Mouse (Mus musculus) intestine, embryonic 16.5 days (tissue): Measurements from ENCODE around the gene Ccdc85c. TPM values are rescaled to one million over a fixed set of nuclear protein-coding genes. Genes with fewer than 3 reads are reported as not detected.
A peak's percentile ranks its signal among the peaks of the same experiment; 100 is the strongest.

ENCODE experiments used
- ATAC-seq: fragments of 200-750 bp; cut with Nextera tagmentation; 2 replicates; pipeline ENCODE4 v1.8.0; 2017; ENCODE audit warnings: moderate TSS enrichment, moderate library complexity
- H3K27ac ChIP-seq: fragments of 300-500 bp; sonication (generic); 2 replicates; pipeline ENCODE4 v1.5.1; 2014; ENCODE audit warnings: mild to moderate bottlenecking, low read length
- H3K27me3 ChIP-seq: fragments of 300-500 bp; sonication (generic); replicated peaks from 2 replicates; pipeline ENCODE4 v1.6.1; 2014; ENCODE audit warnings: low read length, control low read depth, mixed read lengths; ENCODE audit not compliant: control insufficient read depth, insufficient read depth
- H3K36me3 ChIP-seq: fragments of 300-500 bp; sonication (generic); 2 replicates; pipeline ENCODE4 v1.6.1; 2014; ENCODE audit warnings: low read length, control low read depth; ENCODE audit not compliant: control insufficient read depth, insufficient read depth
- H3K4me1 ChIP-seq: fragments of 300-500 bp; sonication (generic); 2 replicates; pipeline ENCODE4 v1.6.1; 2014; ENCODE audit warnings: low read length, control low read depth, mixed read lengths; ENCODE audit not compliant: control insufficient read depth, insufficient read depth
- H3K4me2 ChIP-seq: fragments of 300-500 bp; sonication (generic); 2 replicates; pipeline ENCODE4 v1.6.1; 2014; ENCODE audit warnings: low read depth, low read length, control low read depth
- H3K4me3 ChIP-seq: fragments of 300-500 bp; sonication (generic); 2 replicates; pipeline ENCODE4 v1.5.1; 2014; ENCODE audit warnings: mild to moderate bottlenecking, low read length
- H3K9ac ChIP-seq: fragments of 300-500 bp; sonication (generic); 2 replicates; pipeline ENCODE4 v1.6.1; 2014; ENCODE audit warnings: low read depth, low read length
- H3K9me3 ChIP-seq: fragments of 300-500 bp; sonication (generic); 2 replicates; pipeline ENCODE4 v1.6.1; 2016; ENCODE audit warnings: low read length, control low read depth; ENCODE audit not compliant: control insufficient read depth
- WGBS: fragments of 180-500 bp; shearing (Covaris S2); extraction: QIAGEN DNeasy Blood & Tissue Kit; methylation state at CpG from one replicate; pipeline ENCODE4 v1.1.7; 2014; 5-methylcytosine and 5-hydroxymethylcytosine counted together
- polyA plus RNA-seq: library from polyadenylated mRNA; unstranded; fragments of >200 nt; fragmentation: Nextera tagmentation; extraction: Ambion mirVana; gene quantifications from 2 replicates; pipeline ENCODE4 v1.2.1, GENCODE M21; 2015

Ccdc85c gene
- polyA plus RNA-seq, 1 experiment from 2014 or later = 4.8 TPM

GRCm38 (mm10) chr12:108260950-108261349 is 14.3 kb downstream of the Ccdc85c start:
- Histone ChIP-seq H3K27ac (no peak overlapping the region), H3K36me3 (no peaks in the 10 kb centered on the region), H3K27me3 (no peaks in the 10 kb centered on the region), H3K4me2 (no peak overlapping the region), H3K9ac (no peak overlapping the region), H3K4me3 (no peak overlapping the region), H3K4me1 (peaks cover 46% of the 10 kb centered on the region), H3K9me3 (no peaks in the 10 kb centered on the region)
- WGBS = 87% methylated on average over 12 of the region's 12 CpGs
- no peak for ATAC-seq

DNA sequence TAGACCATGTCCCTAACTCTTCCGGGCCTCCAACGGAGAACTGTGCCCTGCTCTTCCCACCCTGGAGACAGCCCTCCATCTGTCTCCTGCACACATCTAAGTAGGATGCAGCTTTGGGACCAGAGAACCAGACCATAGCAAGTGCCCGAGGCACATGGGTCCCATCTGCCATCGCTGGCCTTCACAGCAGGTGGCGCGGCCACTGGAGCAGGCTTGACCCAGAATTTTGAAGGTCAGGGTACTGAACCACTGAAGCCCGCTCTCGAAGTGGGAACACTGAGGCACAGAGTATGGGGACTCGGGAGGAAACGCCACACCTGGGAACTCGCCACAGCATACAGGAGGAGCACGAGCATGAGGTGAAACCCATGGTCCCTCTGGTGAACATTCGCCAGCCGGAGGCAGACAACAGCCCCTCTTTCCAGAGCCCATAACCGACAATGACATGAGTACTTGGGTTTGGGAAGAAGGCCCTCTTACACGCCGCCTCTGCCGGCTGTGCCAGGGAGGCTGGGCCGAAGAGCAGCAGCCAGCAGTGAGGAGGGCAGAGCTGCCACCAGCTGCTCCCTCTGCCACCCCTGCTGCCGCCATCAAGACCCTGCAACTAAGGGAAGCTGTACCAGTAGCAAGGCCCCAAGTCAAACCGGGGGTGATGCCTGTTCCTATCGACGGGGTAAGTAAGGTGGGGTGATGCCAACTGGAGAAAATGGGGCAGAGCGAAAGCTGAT is 15.7 kb downstream of the Ccdc85c start:
- Histone ChIP-seq H3K9me3 (no peaks in the 10 kb centered on the region), H3K9ac (no peak overlapping the region), H3K27ac (no peak overlapping the region), H3K4me2 (no peak overlapping the region), H3K4me3 (no peak overlapping the region), H3K27me3 (no peaks in the 10 kb centered on the region), H3K4me1 (peaks cover 41% of the 10 kb centered on the region), H3K36me3 (no peaks in the 10 kb centered on the region)
- no peak for ATAC-seq
- WGBS = 88% methylated on average over 24 of the region's 24 CpGs

GRCm38 (mm10) chr12:108256734-108257133 is 18.5 kb downstream of the Ccdc85c start:
- WGBS = 66% methylated on average over 10 of the region's 10 CpGs
- Histone ChIP-seq H3K27me3 (no peaks in the 10 kb centered on the region), H3K4me1 (peaks cover 51% of the 10 kb centered on the region), H3K4me3 (no peak overlapping the region), H3K4me2 (no peak overlapping the region), H3K36me3 (no peaks in the 10 kb centered on the region), H3K27ac (no peak overlapping the region), H3K9me3 (no peaks in the 10 kb centered on the region), H3K9ac (no peak overlapping the region)
- no peak for ATAC-seq

- WGBS = 42% methylated on average over 5 of the region's 5 CpGs
- ATAC-seq = no peak
These were observed 19.3 kb downstream of the Ccdc85c start for GRCm38 (mm10) chr12:108255960-108256359.

DNA sequence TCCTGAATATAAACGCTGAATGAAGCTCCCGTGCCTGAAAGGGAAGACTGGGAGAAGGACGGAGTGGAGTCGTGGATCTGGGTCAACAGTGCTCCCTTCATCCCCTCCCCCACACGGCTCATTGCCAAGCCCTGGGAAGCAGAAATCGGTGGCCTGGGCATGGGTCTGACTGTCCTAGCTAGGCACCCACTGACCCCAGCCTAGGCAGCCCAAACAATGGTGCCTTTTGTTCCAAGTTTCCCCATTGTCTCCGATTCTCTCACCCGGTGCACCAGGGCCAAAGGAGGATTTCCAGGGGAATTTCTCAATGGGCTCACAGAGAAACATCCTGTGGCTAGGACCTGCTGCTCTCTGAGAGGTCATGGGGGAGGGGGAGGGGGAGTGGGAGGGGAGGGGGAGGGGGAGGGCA is 19.7 kb downstream of the Ccdc85c start:
- Histone ChIP-seq H3K9me3 (no peaks in the 10 kb centered on the region), H3K4me2 (no peak overlapping the region), H3K27ac (peak overlapping the region; percentile 33; the same call in 1 of the 2 replicates), H3K4me3 (no peak overlapping the region), H3K36me3 (no peaks in the 10 kb centered on the region), H3K27me3 (no peaks in the 10 kb centered on the region), H3K9ac (0 out of 2 replicates have a peak overlapping the region, but pooled peaks have one; percentile 24), H3K4me1 (peaks cover 55% of the 10 kb centered on the region)
- no peak for ATAC-seq
- WGBS = 24% methylated on average over 8 of the region's 8 CpGs

More at GRCm38 (mm10) chr12:108255960-108256359, 19.3 kb downstream of the Ccdc85c start:
- H3K9me3 ChIP-seq = no peaks in the 10 kb centered on the region
- H3K27me3 ChIP-seq = no peaks in the 10 kb centered on the region
- no peak overlapping the region; the same call in 1 of the 2 replicates for H3K27ac ChIP-seq
- H3K4me2 ChIP-seq = no peak overlapping the region
- peaks cover 53% of the 10 kb centered on the region for H3K4me1 ChIP-seq
- no peaks in the 10 kb centered on the region for H3K36me3 ChIP-seq
- no peak overlapping the region for H3K4me3 ChIP-seq
- H3K9ac ChIP-seq = no peak overlapping the region

- 69% methylated on average over 12 of the region's 12 CpGs for WGBS
- no peaks in the 10 kb centered on the region for H3K27me3 ChIP-seq
- no peak for ATAC-seq
- H3K27ac ChIP-seq = peak overlapping the region; percentile 98
- H3K4me2 ChIP-seq = peak overlapping the region; percentile 25; the same call in 1 of the 2 replicates
- peak overlapping the region; percentile 60; the same call in 1 of the 2 replicates for H3K9ac ChIP-seq
- peaks cover 72% of the 10 kb centered on the region for H3K4me1 ChIP-seq
- no peaks in the 10 kb centered on the region for H3K9me3 ChIP-seq
- H3K36me3 ChIP-seq = no peaks in the 10 kb centered on the region
- H3K4me3 ChIP-seq = no peak overlapping the region
These were observed 22.2 kb downstream of the Ccdc85c start for GRCm38 (mm10) chr12:108253042-108253441.

GRCm38 (mm10) chr12:108251825-108252542 is 23.2 kb downstream of the Ccdc85c start:
- WGBS = 60% methylated on average over 15 of the region's 15 CpGs
- H3K27me3 ChIP-seq = no peaks in the 10 kb centered on the region
- H3K4me3 ChIP-seq = no peak overlapping the region
- peak; percentile 86 for ATAC-seq
- H3K36me3 ChIP-seq = no peaks in the 10 kb centered on the region
- H3K4me2 ChIP-seq = peak overlapping the region; percentile 42
- peaks cover 74% of the 10 kb centered on the region for H3K4me1 ChIP-seq
- H3K9ac ChIP-seq = peak overlapping the region; percentile 60
- H3K27ac ChIP-seq = peak overlapping the region; percentile 98
- no peaks in the 10 kb centered on the region for H3K9me3 ChIP-seq

- no peaks in the 10 kb centered on the region for H3K36me3 ChIP-seq
- peak; percentile 70 for ATAC-seq
- no peaks in the 10 kb centered on the region for H3K27me3 ChIP-seq
- WGBS = 81% methylated on average over 29 of the region's 31 CpGs
- peaks cover 78% of the 10 kb centered on the region for H3K4me1 ChIP-seq
- H3K4me3 ChIP-seq = peak overlapping the region; percentile 12; the same call in 1 of the 2 replicates
- H3K4me2 ChIP-seq = peak overlapping the region; percentile 46
- peak overlapping the region; percentile 48 for H3K9ac ChIP-seq
- peak overlapping the region; percentile 98 for H3K27ac ChIP-seq
- H3K9me3 ChIP-seq = no peaks in the 10 kb centered on the region
These were observed 24.0 kb downstream of the Ccdc85c start for GRCm38 (mm10) chr12:108251034-108251792.

DNA sequence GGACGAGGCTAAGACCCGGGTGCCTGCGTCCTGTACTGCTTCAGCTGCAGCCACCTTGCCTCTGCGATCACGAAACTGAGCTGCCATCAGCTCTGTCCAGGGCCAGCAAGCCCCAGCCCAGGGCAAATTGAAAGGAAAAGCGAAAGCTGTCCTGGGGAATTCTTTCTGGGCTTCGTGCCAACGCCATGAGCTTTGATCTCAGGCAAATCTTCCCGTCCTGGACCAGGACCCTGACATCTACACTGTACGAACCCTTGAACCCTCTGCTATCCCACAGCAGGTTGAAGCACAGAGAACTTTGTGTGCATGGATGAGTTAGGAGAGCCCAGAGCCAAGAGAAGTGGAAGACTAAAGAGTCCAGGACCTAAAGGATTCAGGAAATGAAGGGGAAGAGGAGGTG is 25.7 kb downstream of the Ccdc85c start:
- no peaks in the 10 kb centered on the region for H3K9me3 ChIP-seq
- no peaks in the 10 kb centered on the region for H3K27me3 ChIP-seq
- WGBS = 44% methylated on average over 10 of the region's 10 CpGs
- ATAC-seq = peak; percentile 41
- H3K9ac ChIP-seq = peak overlapping the region; percentile 33; the same call in 1 of the 2 replicates
- peak overlapping the region; percentile 27; the same call in 1 of the 2 replicates for H3K4me2 ChIP-seq
- H3K27ac ChIP-seq = peak overlapping the region; percentile 66; the same call in 1 of the 2 replicates
- H3K36me3 ChIP-seq = no peaks in the 10 kb centered on the region
- H3K4me3 ChIP-seq = no peak overlapping the region
- peaks cover 82% of the 10 kb centered on the region for H3K4me1 ChIP-seq
